Mouse (Mus musculus): ENCODE measurements around the gene Foxred2. TPM values are rescaled to one million over a fixed set of nuclear protein-coding genes. Genes with fewer than 3 reads are reported as not detected.

Foxred2 gene
- polyA plus RNA-seq, 1 experiment from 2014 or later, result 4.5 TPM

GRCm38 (mm10) chr15:77974165-77974841 is 17.8 kb upstream of the Foxred2 start:
- 74% methylated on average over 6 of the region's 6 CpGs for WGBS
- Histone ChIP-seq H3K36me3 (ENCODE audit: control insufficient read depth, insufficient read depth, low read length) (no peaks in the 10 kb centered on the region), H3K9me3 (ENCODE audit: control insufficient read depth, low read length) (no peaks in the 10 kb centered on the region), H3K27ac (replicated peaks; ENCODE audit: low read depth, low read length) (no peak overlapping the region), H3K4me1 (ENCODE audit: control insufficient read depth, insufficient read depth, low read length) (peaks cover 9% of the 10 kb centered on the region), H3K9ac (ENCODE audit: low read depth, low read length) (no peak overlapping the region), H3K4me3 (ENCODE audit: low read depth, low read length) (no peak overlapping the region), H3K27me3 (replicated peaks; ENCODE audit: control insufficient read depth, insufficient read depth, low read length) (no peaks in the 10 kb centered on the region), H3K4me2 (ENCODE audit: low read depth, low read length) (no peak overlapping the region)
- DNase-seq (ENCODE audit: low spot score), result no peak
- no peak for ATAC-seq (ENCODE audit: low read depth)

DNA sequence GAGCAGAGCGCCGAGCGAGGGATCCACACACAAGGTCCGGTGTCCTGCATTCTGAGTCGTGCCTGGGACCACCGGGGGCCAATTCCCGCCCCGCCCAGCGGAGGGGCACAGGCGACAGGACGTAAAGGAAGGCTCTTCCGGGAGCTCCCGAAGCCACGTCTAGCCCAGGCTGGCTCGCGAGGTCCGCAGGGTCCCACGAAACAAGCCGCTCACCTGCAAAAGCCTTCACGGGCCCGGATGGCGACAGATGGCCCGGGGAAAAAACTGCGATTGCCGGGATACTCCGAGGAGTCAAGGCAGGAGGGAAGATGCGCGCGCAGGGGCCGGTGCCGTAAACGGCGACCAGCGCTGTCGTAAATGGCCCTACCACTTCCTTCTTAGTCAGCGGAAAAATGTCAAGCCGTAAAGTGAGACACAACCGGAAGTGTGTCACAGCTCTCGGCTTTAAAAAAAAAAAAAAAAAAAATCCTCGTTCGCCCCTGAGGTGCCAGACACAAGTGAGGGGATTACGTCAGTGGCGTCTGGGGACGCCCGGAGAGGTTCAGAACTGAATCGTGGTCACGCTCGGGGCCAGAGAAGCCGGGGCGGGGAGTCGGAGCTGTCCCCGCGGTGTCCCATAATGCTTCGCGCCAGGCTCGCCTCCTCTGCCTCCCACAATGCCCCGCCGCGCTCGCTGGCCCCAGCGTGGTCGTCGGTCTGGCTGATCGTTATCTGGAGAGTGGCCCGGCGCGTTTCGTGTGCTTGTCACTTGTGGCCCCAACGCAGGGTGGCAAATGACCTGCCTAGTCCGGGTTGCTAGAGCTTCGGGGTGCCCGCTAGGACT is 14.2 kb upstream of the Foxred2 start, which contains the start of gene Eif3d:
TSS of gene Eif3d (minus strand) at position 344 of the 823 bp plus-strand sequence.
- H3K27me3 ChIP-seq (replicated peaks; ENCODE audit: control insufficient read depth, insufficient read depth, low read length), result no peaks in the 10 kb centered on the region
- whole genome bisulfite sequencing, result 1% methylated on average over 67 of the region's 72 CpGs
- peak; percentile 88 for ATAC-seq (ENCODE audit: low read depth)

GRCm38 (mm10) chr15:77969940-77970469 is 13.5 kb upstream of the Foxred2 start:
- DNase-seq (ENCODE audit: low spot score), result no peak
- ATAC-seq (ENCODE audit: low read depth), result no peak
- Histone ChIP-seq H3K36me3 (ENCODE audit: control insufficient read depth, insufficient read depth, low read length) (peaks cover 36% of the 10 kb centered on the region), H3K4me3 (ENCODE audit: low read depth, low read length) (peak overlapping the region; percentile 79), H3K4me1 (ENCODE audit: control insufficient read depth, insufficient read depth, low read length) (peaks cover 12% of the 10 kb centered on the region), H3K4me2 (ENCODE audit: low read depth, low read length) (peak overlapping the region; percentile 90), H3K9me3 (ENCODE audit: control insufficient read depth, low read length) (no peaks in the 10 kb centered on the region), H3K27ac (replicated peaks; ENCODE audit: low read depth, low read length) (peak overlapping the region; percentile 98), H3K9ac (ENCODE audit: low read depth, low read length) (peak overlapping the region; percentile 96), H3K27me3 (replicated peaks; ENCODE audit: control insufficient read depth, insufficient read depth, low read length) (no peaks in the 10 kb centered on the region)
- 3% methylated on average over 14 of the region's 15 CpGs for WGBS

More for the DNA sequence above, 14.2 kb upstream of the Foxred2 start, which contains the start of gene Eif3d:
- Histone ChIP-seq H3K9ac (ENCODE audit: low read depth, low read length) (peak within 1 kb of the TSS; percentile 96), H3K4me2 (ENCODE audit: low read depth, low read length) (peak within 1 kb of the TSS; percentile 90), H3K4me1 (ENCODE audit: control insufficient read depth, insufficient read depth, low read length) (peaks cover 12% of the 10 kb centered on the region), H3K27ac (replicated peaks; ENCODE audit: low read depth, low read length) (peak within 1 kb of the TSS; percentile 98), H3K4me3 (ENCODE audit: low read depth, low read length) (peak within 1 kb of the TSS; percentile 79), H3K9me3 (ENCODE audit: control insufficient read depth, low read length) (no peaks in the 10 kb centered on the region), H3K36me3 (ENCODE audit: control insufficient read depth, insufficient read depth, low read length) (peaks cover 29% of the 10 kb centered on the region)
- peak; percentile 97 for DNase-seq (ENCODE audit: low spot score)

DNA sequence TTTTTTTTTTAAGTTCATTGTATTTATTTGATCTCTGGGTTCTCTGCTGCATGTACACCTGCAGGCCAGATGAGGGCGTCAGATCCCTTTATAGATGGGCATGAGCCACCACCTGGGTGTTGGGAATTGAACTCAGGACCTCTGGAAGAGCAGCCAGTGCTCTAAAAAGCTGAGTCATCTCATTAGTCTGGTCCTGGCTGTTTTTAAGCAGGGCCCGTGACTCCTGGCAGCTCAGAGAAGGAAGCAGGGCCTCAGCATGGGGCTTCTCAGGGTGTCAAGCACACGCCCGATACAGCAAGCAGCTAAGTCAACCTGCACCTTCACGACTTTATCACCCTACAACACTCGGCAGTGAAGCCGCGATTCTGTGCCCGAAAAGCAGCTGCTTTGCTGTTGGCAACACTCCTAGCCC is 8.6 kb upstream of the Foxred2 start:
- H3K4me2 ChIP-seq (ENCODE audit: low read depth, low read length), result no peak overlapping the region
- 82% methylated on average over 9 of the region's 9 CpGs for WGBS
- peaks cover 7% of the 10 kb centered on the region for H3K4me1 ChIP-seq (ENCODE audit: control insufficient read depth, insufficient read depth, low read length)
- H3K9ac ChIP-seq (ENCODE audit: low read depth, low read length), result no peak overlapping the region
- no peak overlapping the region for H3K27ac ChIP-seq (replicated peaks; ENCODE audit: low read depth, low read length)
- DNase-seq (ENCODE audit: low spot score), result no peak
- H3K9me3 ChIP-seq (ENCODE audit: control insufficient read depth, low read length), result no peaks in the 10 kb centered on the region
- H3K4me3 ChIP-seq (ENCODE audit: low read depth, low read length), result no peak overlapping the region
- peaks cover 85% of the 10 kb centered on the region for H3K36me3 ChIP-seq (ENCODE audit: control insufficient read depth, insufficient read depth, low read length)
- H3K27me3 ChIP-seq (replicated peaks; ENCODE audit: control insufficient read depth, insufficient read depth, low read length), result no peaks in the 10 kb centered on the region
- no peak for ATAC-seq (ENCODE audit: low read depth)

- no peak overlapping the region for H3K4me2 ChIP-seq (ENCODE audit: low read depth, low read length)
- no peak for DNase-seq (ENCODE audit: low spot score)
- no peak for ATAC-seq (ENCODE audit: low read depth)
- H3K4me1 ChIP-seq (ENCODE audit: control insufficient read depth, insufficient read depth, low read length), result peaks cover 2% of the 10 kb centered on the region; the same call in 1 of the 2 replicates
- H3K9me3 ChIP-seq (ENCODE audit: control insufficient read depth, low read length), result no peaks in the 10 kb centered on the region
- no peak overlapping the region for H3K27ac ChIP-seq (replicated peaks; ENCODE audit: low read depth, low read length)
- H3K27me3 ChIP-seq (replicated peaks; ENCODE audit: control insufficient read depth, insufficient read depth, low read length), result no peaks in the 10 kb centered on the region
- H3K9ac ChIP-seq (ENCODE audit: low read depth, low read length), result no peak overlapping the region
- peaks cover 91% of the 10 kb centered on the region for H3K36me3 ChIP-seq (ENCODE audit: control insufficient read depth, insufficient read depth, low read length)
- H3K4me3 ChIP-seq (ENCODE audit: low read depth, low read length), result no peak overlapping the region
- WGBS, result 94% methylated on average over 5 of the region's 5 CpGs
These were observed 5.9 kb upstream of the Foxred2 start for GRCm38 (mm10) chr15:77962447-77962846.

DNA sequence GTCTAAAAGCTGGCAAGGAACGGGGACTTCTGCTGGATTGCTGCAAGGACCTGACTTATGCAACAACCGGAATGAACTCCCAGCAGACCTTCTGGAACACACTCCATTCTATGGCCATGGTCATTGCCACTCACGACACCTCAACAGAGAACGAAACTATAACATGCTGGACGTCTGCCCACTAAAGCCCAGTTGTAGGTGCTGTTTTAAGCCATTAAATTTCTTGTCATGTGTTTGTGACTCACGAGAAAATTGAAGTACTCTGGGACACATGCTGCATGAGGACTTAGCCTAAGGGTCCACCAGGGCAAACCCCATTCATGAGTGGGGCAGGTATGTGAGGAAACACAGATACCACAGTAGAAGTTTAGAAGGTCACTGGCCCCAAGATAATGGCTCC is 4.2 kb upstream of the Foxred2 start:
- Histone ChIP-seq H3K4me2 (ENCODE audit: low read depth, low read length) (no peak overlapping the region), H3K4me3 (ENCODE audit: low read depth, low read length) (no peak overlapping the region), H3K9ac (ENCODE audit: low read depth, low read length) (no peak overlapping the region), H3K27ac (replicated peaks; ENCODE audit: low read depth, low read length) (no peak overlapping the region), H3K9me3 (ENCODE audit: control insufficient read depth, low read length) (no peaks in the 10 kb centered on the region), H3K27me3 (replicated peaks; ENCODE audit: control insufficient read depth, insufficient read depth, low read length) (peaks cover 8% of the 10 kb centered on the region; the same call in 1 of the 2 replicates), H3K4me1 (ENCODE audit: control insufficient read depth, insufficient read depth, low read length) (peaks cover 16% of the 10 kb centered on the region), H3K36me3 (ENCODE audit: control insufficient read depth, insufficient read depth, low read length) (peaks cover 73% of the 10 kb centered on the region)
- no peak for DNase-seq (ENCODE audit: low spot score)
- ATAC-seq (ENCODE audit: low read depth), result no peak
- WGBS, result 91% methylated on average over 6 of the region's 6 CpGs

GRCm38 (mm10) chr15:77958071-77958470 is 1.5 kb upstream of the Foxred2 start:
- DNase-seq (ENCODE audit: low spot score) (no peak), ATAC-seq (ENCODE audit: low read depth) (no peak)
- Histone ChIP-seq H3K9me3 (ENCODE audit: control insufficient read depth, low read length) (no peaks in the 10 kb centered on the region), H3K9ac (ENCODE audit: low read depth, low read length) (no peak overlapping the region), H3K27me3 (replicated peaks; ENCODE audit: control insufficient read depth, insufficient read depth, low read length) (peaks cover 13% of the 10 kb centered on the region; the same call in 1 of the 2 replicates), H3K4me1 (ENCODE audit: control insufficient read depth, insufficient read depth, low read length) (peaks cover 16% of the 10 kb centered on the region), H3K27ac (replicated peaks; ENCODE audit: low read depth, low read length) (no peak overlapping the region), H3K4me3 (ENCODE audit: low read depth, low read length) (no peak overlapping the region), H3K4me2 (ENCODE audit: low read depth, low read length) (no peak overlapping the region), H3K36me3 (ENCODE audit: control insufficient read depth, insufficient read depth, low read length) (peaks cover 47% of the 10 kb centered on the region)
- WGBS, result 62% methylated on average over 3 of the region's 3 CpGs

DNA sequence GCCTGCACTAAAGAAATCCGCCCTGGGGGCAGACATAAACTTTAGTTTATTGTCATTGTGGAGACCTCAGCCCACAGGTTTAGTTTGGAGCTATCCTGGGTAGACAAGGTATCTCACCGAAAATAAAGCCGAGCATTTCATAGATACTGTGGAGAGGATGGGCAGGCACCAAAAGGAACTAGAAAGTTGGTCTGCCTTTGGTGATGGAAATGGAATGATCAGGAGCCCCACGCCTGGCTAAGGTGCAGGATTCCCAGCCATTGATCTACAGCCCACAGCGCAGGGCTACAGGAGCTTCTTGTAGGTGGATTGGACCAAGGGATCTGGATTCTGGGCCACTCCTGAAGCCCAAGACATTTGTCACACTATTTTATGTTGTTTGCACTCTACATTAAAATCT is 1.1 kb upstream of the Foxred2 start:
- Histone ChIP-seq H3K4me2 (ENCODE audit: low read depth, low read length) (no peak overlapping the region), H3K4me1 (ENCODE audit: control insufficient read depth, insufficient read depth, low read length) (peaks cover 16% of the 10 kb centered on the region), H3K36me3 (ENCODE audit: control insufficient read depth, insufficient read depth, low read length) (peaks cover 47% of the 10 kb centered on the region), H3K27me3 (replicated peaks; ENCODE audit: control insufficient read depth, insufficient read depth, low read length) (peaks cover 13% of the 10 kb centered on the region; the same call in 1 of the 2 replicates), H3K9ac (ENCODE audit: low read depth, low read length) (0 out of 2 replicates have a peak overlapping the region, but pooled peaks have one; percentile 19), H3K4me3 (ENCODE audit: low read depth, low read length) (no peak overlapping the region), H3K9me3 (ENCODE audit: control insufficient read depth, low read length) (no peaks in the 10 kb centered on the region), H3K27ac (replicated peaks; ENCODE audit: low read depth, low read length) (no peak overlapping the region)
- no peak for ATAC-seq (ENCODE audit: low read depth)
- 46% methylated on average over 5 of the region's 5 CpGs for WGBS
- no peak for DNase-seq (ENCODE audit: low spot score)
